Mouse (Mus musculus): ENCODE results near the gene Thbd. TPM values are rescaled to one million over a fixed set of nuclear protein-coding genes. Genes with fewer than 3 reads are reported as not detected.

The Thbd gene
- total RNA-seq (2014; fragmentation: Nextera tagmentation) (0.52 and 3.5 TPM in 2 replicates), total RNA-seq (2017) (1.7 and 1.8 TPM in 2 replicates)

GRCm38 (mm10) chr2:148407870-148408760 is at the start of gene Thbd:
Gene Thbd, minus strand, starts transcription at chr2:148408188.
- ATAC-seq (replicated peaks; ENCODE audit: low FRiP score, low TSS enrichment, poor library complexity, severe bottlenecking) = peak; percentile 80

- ATAC-seq (replicated peaks; ENCODE audit: low FRiP score, low TSS enrichment, poor library complexity, severe bottlenecking) = no peak
Observed at GRCm38 (mm10) chr2:148455341-148455740, 47.4 kb upstream of the Thbd start.

GRCm38 (mm10) chr2:148454014-148454542 is 46.1 kb upstream of the Thbd start:
- no peak for ATAC-seq (replicated peaks; ENCODE audit: low FRiP score, low TSS enrichment, poor library complexity, severe bottlenecking)

- no peak for ATAC-seq (replicated peaks; ENCODE audit: low FRiP score, low TSS enrichment, poor library complexity, severe bottlenecking)
Observed at GRCm38 (mm10) chr2:148453061-148453460, 45.1 kb upstream of the Thbd start.

- no peak for ATAC-seq (replicated peaks; ENCODE audit: low FRiP score, low TSS enrichment, poor library complexity, severe bottlenecking)
Observed at GRCm38 (mm10) chr2:148451498-148451897, 43.5 kb upstream of the Thbd start.

GRCm38 (mm10) chr2:148450616-148451015 is 42.6 kb upstream of the Thbd start:
- no peak for ATAC-seq (replicated peaks; ENCODE audit: low FRiP score, low TSS enrichment, poor library complexity, severe bottlenecking)

- ATAC-seq (replicated peaks; ENCODE audit: low FRiP score, low TSS enrichment, poor library complexity, severe bottlenecking) = no peak
Observed at GRCm38 (mm10) chr2:148449659-148450058, 41.7 kb upstream of the Thbd start.

- ATAC-seq (replicated peaks; ENCODE audit: low FRiP score, low TSS enrichment, poor library complexity, severe bottlenecking) = no peak
Observed at GRCm38 (mm10) chr2:148446446-148446845, 38.5 kb upstream of the Thbd start.

- ATAC-seq (replicated peaks; ENCODE audit: low FRiP score, low TSS enrichment, poor library complexity, severe bottlenecking) = no peak
Observed at GRCm38 (mm10) chr2:148445616-148446015, 37.6 kb upstream of the Thbd start.

- no peak for ATAC-seq (replicated peaks; ENCODE audit: low FRiP score, low TSS enrichment, poor library complexity, severe bottlenecking)
Observed at GRCm38 (mm10) chr2:148444472-148444871, 36.5 kb upstream of the Thbd start.

GRCm38 (mm10) chr2:148443249-148443958 is 35.4 kb upstream of the Thbd start, which contains the start of gene Cd93:
Gene Cd93, minus strand, starts transcription at chr2:148443563.
- peak; percentile 62 for ATAC-seq (replicated peaks; ENCODE audit: low FRiP score, low TSS enrichment, poor library complexity, severe bottlenecking)

- ATAC-seq (replicated peaks; ENCODE audit: low FRiP score, low TSS enrichment, poor library complexity, severe bottlenecking) = no peak
Observed at GRCm38 (mm10) chr2:148442710-148443109, 34.7 kb upstream of the Thbd start.

GRCm38 (mm10) chr2:148442172-148442571 is 34.2 kb upstream of the Thbd start:
- no peak; the same call in 1 of the 2 replicates for ATAC-seq (replicated peaks; ENCODE audit: low FRiP score, low TSS enrichment, poor library complexity, severe bottlenecking)

GRCm38 (mm10) chr2:148441421-148441820 is 33.4 kb upstream of the Thbd start:
- ATAC-seq (replicated peaks; ENCODE audit: low FRiP score, low TSS enrichment, poor library complexity, severe bottlenecking) = no peak

GRCm38 (mm10) chr2:148439691-148440276 is 31.8 kb upstream of the Thbd start:
- no peak for ATAC-seq (replicated peaks; ENCODE audit: low FRiP score, low TSS enrichment, poor library complexity, severe bottlenecking)

GRCm38 (mm10) chr2:148436285-148436684 is 28.3 kb upstream of the Thbd start:
- no peak for ATAC-seq (replicated peaks; ENCODE audit: low FRiP score, low TSS enrichment, poor library complexity, severe bottlenecking)

GRCm38 (mm10) chr2:148432346-148432745 is 24.4 kb upstream of the Thbd start:
- ATAC-seq (replicated peaks; ENCODE audit: low FRiP score, low TSS enrichment, poor library complexity, severe bottlenecking) = no peak

- ATAC-seq (replicated peaks; ENCODE audit: low FRiP score, low TSS enrichment, poor library complexity, severe bottlenecking) = no peak
Observed at GRCm38 (mm10) chr2:148430941-148431340, 23.0 kb upstream of the Thbd start.

GRCm38 (mm10) chr2:148429001-148429505 is 21.1 kb upstream of the Thbd start:
- ATAC-seq (replicated peaks; ENCODE audit: low FRiP score, low TSS enrichment, poor library complexity, severe bottlenecking) = no peak

- ATAC-seq (replicated peaks; ENCODE audit: low FRiP score, low TSS enrichment, poor library complexity, severe bottlenecking) = no peak
Observed at GRCm38 (mm10) chr2:148428523-148428922, 20.5 kb upstream of the Thbd start.
